Mouse (Mus musculus) erythroid progenitor cell, adult 5-6 weeks (primary cell): ENCODE data around the gene Olfr11. TPM values are rescaled to one million over a fixed set of nuclear protein-coding genes. Genes with fewer than 3 reads are reported as not detected.

Source experiments
- ATAC-seq: replicated peaks from 2 replicates; pipeline ENCODE4 v1.8.0; 2016; ENCODE audit warnings: moderate number of reproducible peaks, mild to moderate bottlenecking, moderate TSS enrichment, inconsistent platforms; ENCODE audit not compliant: poor library complexity, low FRiP score, severe bottlenecking
- total RNA-seq, 2 experiments: library from RNA; stranded (forward) in 1 of 2; stranded (reverse) in 1 of 2; fragments of 150-400 nt in 1 of 2; fragments of 186-747, 209-891 nt in 1 of 2; gene quantifications; 2 replicates each; pipeline versions ENCODE4 v1.2.3 to v1.2.4; 2015 to 2017; ENCODE audit warnings: low replicate concordance in 2 of 2

Olfr11 gene
- total RNA-seq (2015; ENCODE audit: low replicate concordance) (not detected in 2 replicates), total RNA-seq (2017; ENCODE audit: low replicate concordance) (not detected in 2 replicates)

- ATAC-seq = no peak
Measured at GRCm38 (mm10) chr13:21642418-21642817, at the start of gene Olfr11. Gene Olfr11 (minus strand): TSS chr13:21642518.

GRCm38 (mm10) chr13:21677305-21677704 lies 35.0 kb upstream of the Olfr11 start, which contains the start of gene Olfr1360:
Gene Olfr1360 (minus strand): TSS chr13:21677405.
- no peak for ATAC-seq

GRCm38 (mm10) chr13:21663286-21663685 lies 21.0 kb upstream of the Olfr11 start, which contains the start of gene Olfr1361:
Gene Olfr1361 (minus strand): TSS chr13:21663386.
- no peak for ATAC-seq

GRCm38 (mm10) chr13:21613922-21614321 lies 28.4 kb downstream of the Olfr11 start, which contains the start of gene Olfr1362:
Gene Olfr1362 (minus strand): TSS chr13:21614022.
- ATAC-seq = no peak

GRCm38 (mm10) chr13:21591618-21592017 lies 50.7 kb downstream of the Olfr11 start:
- ATAC-seq = no peak; the same call in 1 of the 2 replicates

Other genes starting within 250 kb of the Olfr11 start
Only the 30 nearest of the 34 such genes appear.
- gene Zscan26, start 188.8 kb downstream of the Olfr11 start, total RNA-seq (2015; ENCODE audit: low replicate concordance) = 4.7 and 8.0 TPM in 2 replicates
- 0.98 and 3.2 TPM in 2 replicates for gene Zscan26, start 188.8 kb downstream of the Olfr11 start, total RNA-seq (2017; ENCODE audit: low replicate concordance)
- not detected in 2 replicates for gene Nkapl, start 174.0 kb downstream of the Olfr11 start, total RNA-seq (2015; ENCODE audit: low replicate concordance)
- gene Nkapl, start 174.0 kb downstream of the Olfr11 start, total RNA-seq (2017; ENCODE audit: low replicate concordance) = not detected in 2 replicates
- not detected in 2 replicates for gene Zkscan4, start 163.6 kb downstream of the Olfr11 start, total RNA-seq (2015; ENCODE audit: low replicate concordance)
- gene Zkscan4, start 163.6 kb downstream of the Olfr11 start, total RNA-seq (2017; ENCODE audit: low replicate concordance) = not detected in 2 replicates
- gene Gm10065, start 163.1 kb downstream of the Olfr11 start, total RNA-seq (2015; ENCODE audit: low replicate concordance) = not detected in 2 replicates
- not detected in 2 replicates for gene Gm10065, start 163.1 kb downstream of the Olfr11 start, total RNA-seq (2017; ENCODE audit: low replicate concordance)
- 2.9 and 8.4 TPM in 2 replicates for gene AK157302, start 147.3 kb downstream of the Olfr11 start, total RNA-seq (2015; ENCODE audit: low replicate concordance)
- gene AK157302, start 147.3 kb downstream of the Olfr11 start, total RNA-seq (2017; ENCODE audit: low replicate concordance) = 2.0 and 4.1 TPM in 2 replicates
- gene Gm11273, start 141.1 kb downstream of the Olfr11 start, total RNA-seq (2015; ENCODE audit: low replicate concordance) = 4.2 TPM in 1 of 2 replicates, not detected in the other
- gene Gm11273, start 141.1 kb downstream of the Olfr11 start, total RNA-seq (2017; ENCODE audit: low replicate concordance) = 1.5 TPM in 1 of 2 replicates, not detected in the other
- gene Zkscan8, start 111.4 kb downstream of the Olfr11 start, total RNA-seq (2015; ENCODE audit: low replicate concordance) = 4.0 and 11.7 TPM in 2 replicates
- 1.3 and 1.7 TPM in 2 replicates for gene Zkscan8, start 111.4 kb downstream of the Olfr11 start, total RNA-seq (2017; ENCODE audit: low replicate concordance)
- not detected in 2 replicates for gene Olfr1366, start 99.7 kb downstream of the Olfr11 start, total RNA-seq (2015; ENCODE audit: low replicate concordance)
- not detected in 2 replicates for gene Olfr1366, start 99.7 kb downstream of the Olfr11 start, total RNA-seq (2017; ENCODE audit: low replicate concordance)
- gene Olfr1535, start 82.6 kb downstream of the Olfr11 start, total RNA-seq (2015; ENCODE audit: low replicate concordance) = not detected in 2 replicates
- not detected in 2 replicates for gene Olfr1535, start 82.6 kb downstream of the Olfr11 start, total RNA-seq (2017; ENCODE audit: low replicate concordance)
- gene Olfr1364, start 60.8 kb downstream of the Olfr11 start, total RNA-seq (2015; ENCODE audit: low replicate concordance) = not detected in 2 replicates
- not detected in 2 replicates for gene Olfr1364, start 60.8 kb downstream of the Olfr11 start, total RNA-seq (2017; ENCODE audit: low replicate concordance)
- not detected in 2 replicates for gene Olfr1362, start 28.5 kb downstream of the Olfr11 start, total RNA-seq (2015; ENCODE audit: low replicate concordance)
- not detected in 2 replicates for gene Olfr1362, start 28.5 kb downstream of the Olfr11 start, total RNA-seq (2017; ENCODE audit: low replicate concordance)
- gene Olfr1361, start 20.9 kb upstream of the Olfr11 start, total RNA-seq (2015; ENCODE audit: low replicate concordance) = not detected in 2 replicates
- gene Olfr1361, start 20.9 kb upstream of the Olfr11 start, total RNA-seq (2017; ENCODE audit: low replicate concordance) = not detected in 2 replicates
- gene Olfr1360, start 34.9 kb upstream of the Olfr11 start, total RNA-seq (2015; ENCODE audit: low replicate concordance) = not detected in 2 replicates
- gene Olfr1360, start 34.9 kb upstream of the Olfr11 start, total RNA-seq (2017; ENCODE audit: low replicate concordance) = not detected in 2 replicates
- gene Olfr1359, start 55.6 kb upstream of the Olfr11 start, total RNA-seq (2015; ENCODE audit: low replicate concordance) = not detected in 2 replicates
- not detected in 2 replicates for gene Olfr1359, start 55.6 kb upstream of the Olfr11 start, total RNA-seq (2017; ENCODE audit: low replicate concordance)
- gene Hist1h2bl, start 73.6 kb upstream of the Olfr11 start, total RNA-seq (2015; ENCODE audit: low replicate concordance) = 989 and 1,130 TPM in 2 replicates
- gene Hist1h2bl, start 73.6 kb upstream of the Olfr11 start, total RNA-seq (2017; ENCODE audit: low replicate concordance) = 1,595 and 2,060 TPM in 2 replicates
- gene Hist1h2ai, start 73.9 kb upstream of the Olfr11 start, total RNA-seq (2015; ENCODE audit: low replicate concordance) = 22.6 and 24.1 TPM in 2 replicates
- gene Hist1h2ai, start 73.9 kb upstream of the Olfr11 start, total RNA-seq (2017; ENCODE audit: low replicate concordance) = 2,450 and 5,888 TPM in 2 replicates
- 64.9 and 143 TPM in 2 replicates for gene Hist1h3h, start 75.1 kb upstream of the Olfr11 start, total RNA-seq (2015; ENCODE audit: low replicate concordance)
- 379 and 793 TPM in 2 replicates for gene Hist1h3h, start 75.1 kb upstream of the Olfr11 start, total RNA-seq (2017; ENCODE audit: low replicate concordance)
- 396 and 580 TPM in 2 replicates for gene Hist1h2bm, start 79.5 kb upstream of the Olfr11 start, total RNA-seq (2015; ENCODE audit: low replicate concordance)
- 1,330 and 1,438 TPM in 2 replicates for gene Hist1h2bm, start 79.5 kb upstream of the Olfr11 start, total RNA-seq (2017; ENCODE audit: low replicate concordance)
- 12.6 and 18.4 TPM in 2 replicates for gene Hist1h4j, start 92.5 kb upstream of the Olfr11 start, total RNA-seq (2015; ENCODE audit: low replicate concordance)
- 900 and 1,530 TPM in 2 replicates for gene Hist1h4j, start 92.5 kb upstream of the Olfr11 start, total RNA-seq (2017; ENCODE audit: low replicate concordance)
- 298 and 381 TPM in 2 replicates for gene Hist1h4k, start 108.0 kb upstream of the Olfr11 start, total RNA-seq (2015; ENCODE audit: low replicate concordance)
- gene Hist1h4k, start 108.0 kb upstream of the Olfr11 start, total RNA-seq (2017; ENCODE audit: low replicate concordance) = 3,827 and 6,951 TPM in 2 replicates
- gene Hist1h2ak, start 111.3 kb upstream of the Olfr11 start, total RNA-seq (2015; ENCODE audit: low replicate concordance) = 480 and 792 TPM in 2 replicates
- gene Hist1h2ak, start 111.3 kb upstream of the Olfr11 start, total RNA-seq (2017; ENCODE audit: low replicate concordance) = 4,887 and 6,345 TPM in 2 replicates
- gene Hist1h2bn, start 111.6 kb upstream of the Olfr11 start, total RNA-seq (2015; ENCODE audit: low replicate concordance) = 1,688 and 1,944 TPM in 2 replicates
- gene Hist1h2bn, start 111.6 kb upstream of the Olfr11 start, total RNA-seq (2017; ENCODE audit: low replicate concordance) = 6,530 and 7,011 TPM in 2 replicates
- 1,815 and 1,971 TPM in 2 replicates for gene Hist1h1b, start 138.1 kb upstream of the Olfr11 start, total RNA-seq (2015; ENCODE audit: low replicate concordance)
- 4,746 and 7,405 TPM in 2 replicates for gene Hist1h1b, start 138.1 kb upstream of the Olfr11 start, total RNA-seq (2017; ENCODE audit: low replicate concordance)
- 807 and 971 TPM in 2 replicates for gene Hist1h3i, start 140.9 kb upstream of the Olfr11 start, total RNA-seq (2015; ENCODE audit: low replicate concordance)
- gene Hist1h3i, start 140.9 kb upstream of the Olfr11 start, total RNA-seq (2017; ENCODE audit: low replicate concordance) = 793 and 862 TPM in 2 replicates
- 9.4 and 13.4 TPM in 2 replicates for gene Hist1h2an, start 144.7 kb upstream of the Olfr11 start, total RNA-seq (2015; ENCODE audit: low replicate concordance)
- gene Hist1h2an, start 144.7 kb upstream of the Olfr11 start, total RNA-seq (2017; ENCODE audit: low replicate concordance) = 1,681 and 2,099 TPM in 2 replicates
- gene Hist1h2bp, start 144.9 kb upstream of the Olfr11 start, total RNA-seq (2015; ENCODE audit: low replicate concordance) = 31.0 and 96.0 TPM in 2 replicates
- gene Hist1h2bp, start 144.9 kb upstream of the Olfr11 start, total RNA-seq (2017; ENCODE audit: low replicate concordance) = 241 and 315 TPM in 2 replicates
- 607 and 1,040 TPM in 2 replicates for gene Hist1h2bq, start 167.7 kb upstream of the Olfr11 start, total RNA-seq (2015; ENCODE audit: low replicate concordance)
- 124 and 1,223 TPM in 2 replicates for gene Hist1h2bq, start 167.7 kb upstream of the Olfr11 start, total RNA-seq (2017; ENCODE audit: low replicate concordance)
- 587 and 743 TPM in 2 replicates for gene Hist1h2ao, start 167.9 kb upstream of the Olfr11 start, total RNA-seq (2015; ENCODE audit: low replicate concordance)
- 2,181 TPM in 1 of 2 replicates, not detected in the other for gene Hist1h2ao, start 167.9 kb upstream of the Olfr11 start, total RNA-seq (2017; ENCODE audit: low replicate concordance)
- 328 and 512 TPM in 2 replicates for gene Hist1h4m, start 169.2 kb upstream of the Olfr11 start, total RNA-seq (2015; ENCODE audit: low replicate concordance)
- 4,244 and 7,239 TPM in 2 replicates for gene Hist1h4m, start 169.2 kb upstream of the Olfr11 start, total RNA-seq (2017; ENCODE audit: low replicate concordance)
- 169 and 258 TPM in 2 replicates for gene Hist1h4n, start 189.7 kb upstream of the Olfr11 start, total RNA-seq (2015; ENCODE audit: low replicate concordance)
- 2,740 and 4,790 TPM in 2 replicates for gene Hist1h4n, start 189.7 kb upstream of the Olfr11 start, total RNA-seq (2017; ENCODE audit: low replicate concordance)